Mouse (Mus musculus) heart, embryonic 14.5 days (tissue): ENCODE data around the gene Pnldc1. TPM values are rescaled to one million over a fixed set of nuclear protein-coding genes. Genes with fewer than 3 reads are reported as not detected.

Experiments
- ATAC-seq: fragments of 200-750 bp; cut with Nextera tagmentation; 2 replicates; pipeline ENCODE4 v1.8.0; 2017; ENCODE audit warnings: low read depth, moderate TSS enrichment; ENCODE audit not compliant: insufficient number of reproducible peaks, insufficient read depth, low FRiP score
- H3K27ac ChIP-seq, 2 experiments: fragments of 200-500 bp in 1 of 2; fragments of 300-500 bp in 1 of 2; sonication (generic) in 1 of 2; replicated peaks in 1 of 2; 2 replicates each; pipeline ENCODE4 v1.5.1; 2012 to 2014; ENCODE audit warnings: low read depth in 2 of 2, low read length in 2 of 2, control low read depth in 1 of 2, mild to moderate bottlenecking in 1 of 2, mixed read lengths in 1 of 2; ENCODE audit not compliant: control insufficient read depth in 1 of 2, insufficient read depth in 1 of 2
- H3K27me3 ChIP-seq: fragments of 300-500 bp; sonication (generic); 2 replicates; pipeline ENCODE4 v1.6.1; 2014; ENCODE audit warnings: mild to moderate bottlenecking, low read length, control low read depth; ENCODE audit not compliant: control insufficient read depth, insufficient read depth
- H3K36me3 ChIP-seq: fragments of 300-500 bp; sonication (generic); 2 replicates; pipeline ENCODE4 v1.6.1; 2014; ENCODE audit warnings: mild to moderate bottlenecking, control low read depth, low read length, mixed read lengths; ENCODE audit not compliant: control insufficient read depth, insufficient read depth
- H3K4me1 ChIP-seq, 2 experiments: fragments of 200-500 bp in 1 of 2; fragments of 300-500 bp in 1 of 2; sonication (generic) in 1 of 2; 2 replicates each; pipeline ENCODE4 v1.6.1; 2012 to 2014; ENCODE audit warnings: low read length in 2 of 2, control low read depth in 1 of 2, mixed read lengths in 1 of 2; ENCODE audit not compliant: control insufficient read depth in 2 of 2, insufficient read depth in 2 of 2
- H3K4me2 ChIP-seq: fragments of 300-500 bp; sonication (generic); 2 replicates; pipeline ENCODE4 v1.6.1; 2014; ENCODE audit warnings: mild to moderate bottlenecking, low read length
- H3K4me3 ChIP-seq, 2 experiments: fragments of 200-500 bp in 1 of 2; fragments of 300-500 bp in 1 of 2; sonication (generic) in 1 of 2; 2 replicates each; pipeline ENCODE4 v1.5.1; 2012 to 2014; ENCODE audit warnings: low read length in 2 of 2, mild to moderate bottlenecking in 2 of 2, control low read depth in 1 of 2, low read depth in 1 of 2, moderate library complexity in 1 of 2; ENCODE audit not compliant: control insufficient read depth in 1 of 2, insufficient read depth in 1 of 2
- H3K9ac ChIP-seq: fragments of 300-500 bp; sonication (generic); 2 replicates; pipeline ENCODE4 v1.6.1; 2014; ENCODE audit warnings: mild to moderate bottlenecking, low read length
- H3K9me3 ChIP-seq: fragments of 300-500 bp; sonication (generic); 2 replicates; pipeline ENCODE4 v1.6.1; 2016; ENCODE audit warnings: low read length, control low read depth; ENCODE audit not compliant: control insufficient read depth
- WGBS: fragments of 180-500 bp; shearing (Covaris S2); extraction: QIAGEN DNeasy Blood & Tissue Kit; methylation state at CpG from one replicate; pipeline ENCODE4 v1.1.7; 2014; 5-methylcytosine and 5-hydroxymethylcytosine counted together
- polyA plus RNA-seq: library from polyadenylated mRNA; unstranded; fragments of >200 nt; fragmentation: Nextera tagmentation; extraction: Ambion mirVana; gene quantifications from 2 replicates; pipeline ENCODE4 v1.2.1, GENCODE M21; 2014

Pnldc1 gene
- polyA plus RNA-seq, 1 experiment from 2014 or later: 1.6 TPM

DNA sequence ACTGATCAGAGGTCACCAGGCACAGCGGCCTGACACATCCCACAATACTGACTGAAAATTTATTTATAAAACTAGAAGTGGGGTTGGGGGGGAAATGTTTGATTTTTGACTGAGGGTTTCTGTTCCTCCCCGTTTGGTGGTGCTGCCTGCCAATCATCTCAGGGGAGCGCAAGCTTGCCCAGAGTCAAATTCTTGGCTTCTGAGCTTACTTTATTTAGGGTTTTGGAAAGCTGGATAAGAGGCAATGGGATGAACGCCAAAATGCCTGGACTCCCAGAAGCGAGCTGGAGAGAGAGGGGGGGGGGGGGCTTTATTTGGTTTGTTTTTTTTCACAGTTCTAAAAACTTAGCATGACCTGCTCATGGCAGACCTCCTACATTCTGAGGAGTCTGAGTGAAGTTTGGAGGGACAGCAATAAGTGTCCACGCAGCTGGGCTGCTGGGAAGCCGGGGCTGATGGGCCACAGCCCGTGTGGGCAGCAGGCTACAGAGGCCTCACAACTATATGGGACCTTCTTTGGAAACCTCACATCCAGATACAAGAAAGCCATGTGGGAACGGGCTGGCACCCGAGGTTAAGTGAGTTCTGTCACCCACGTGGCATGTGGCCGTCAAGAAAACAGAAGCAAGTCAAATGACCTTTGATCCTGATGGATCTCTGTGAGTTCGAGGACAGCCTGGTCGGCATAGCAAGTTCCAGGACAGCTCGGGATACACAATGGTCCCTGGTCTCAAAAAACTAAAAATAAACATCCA lies 22.8 kb downstream of the Pnldc1 start:
- Histone ChIP-seq H3K36me3 (peaks cover 7% of the 10 kb centered on the region), H3K9ac (no peak overlapping the region), H3K27me3 (no peaks in the 10 kb centered on the region), H3K4me1 (peaks cover 5 to 7% of the 10 kb centered on the region in 2 experiments; a peak in 2 of 4 replicates), H3K4me3 (no peak overlapping the region), H3K9me3 (no peaks in the 10 kb centered on the region), H3K27ac (peak overlapping the region; percentile 11 to 15; a peak in 1 of 4 replicates), H3K4me2 (no peak overlapping the region)
- ATAC-seq: no peak
- 59% methylated on average over 15 of the region's 15 CpGs for WGBS

DNA sequence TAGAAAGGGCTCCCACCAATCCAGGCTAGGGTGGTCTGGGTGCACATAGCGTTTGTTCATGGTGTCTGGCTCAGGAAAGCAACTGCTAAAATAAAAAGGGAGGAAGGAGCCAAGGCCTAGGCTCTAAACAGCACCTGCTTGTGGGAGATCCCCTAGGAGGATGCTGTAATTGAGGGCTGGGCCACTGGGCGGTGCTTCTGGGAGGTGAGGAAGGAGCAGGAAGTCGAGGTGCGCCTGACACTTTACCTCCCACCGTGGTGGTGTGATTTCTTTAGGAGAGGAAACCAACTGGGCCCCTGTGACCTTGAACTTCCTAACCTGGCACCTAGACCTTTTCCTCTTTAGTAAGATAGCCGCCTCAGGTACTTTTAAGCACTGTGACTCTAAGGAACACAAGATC lies 23.4 kb downstream of the Pnldc1 start:
- 54% methylated on average over 6 of the region's 6 CpGs for WGBS
- Histone ChIP-seq H3K27ac (no peak overlapping the region), H3K9me3 (no peaks in the 10 kb centered on the region), H3K4me2 (no peak overlapping the region), H3K36me3 (peaks cover 7% of the 10 kb centered on the region), H3K4me3 (no peak overlapping the region), H3K27me3 (no peaks in the 10 kb centered on the region), H3K9ac (no peak overlapping the region), H3K4me1 (peaks cover 5 to 7% of the 10 kb centered on the region in 2 experiments; a peak in 2 of 4 replicates)
- ATAC-seq: no peak

GRCm38 (mm10) chr17:12881216-12881615 lies 28.8 kb downstream of the Pnldc1 start:
- Histone ChIP-seq H3K9me3 (no peaks in the 10 kb centered on the region), H3K27me3 (no peaks in the 10 kb centered on the region), H3K27ac (no peak overlapping the region), H3K4me3 (no peak overlapping the region), H3K4me2 (no peak overlapping the region), H3K36me3 (no peaks in the 10 kb centered on the region), H3K9ac (no peak overlapping the region), H3K4me1 (peaks cover 0 to 2% of the 10 kb centered on the region in 2 experiments; a peak in 2 of 4 replicates)
- WGBS: 87% methylated on average over 1 of the region's 1 CpGs
- no peak for ATAC-seq

GRCm38 (mm10) chr17:12880178-12880577 lies 29.9 kb downstream of the Pnldc1 start:
- H3K9ac ChIP-seq: peak overlapping the region; percentile 62
- H3K4me1 ChIP-seq: peaks cover 0 to 2% of the 10 kb centered on the region in 2 experiments; a peak in 2 of 4 replicates
- no peaks in the 10 kb centered on the region for H3K9me3 ChIP-seq
- H3K27ac ChIP-seq: no peak overlapping the region
- H3K36me3 ChIP-seq: no peaks in the 10 kb centered on the region
- ATAC-seq: no peak
- WGBS: 2% methylated on average over 14 of the region's 14 CpGs
- no peaks in the 10 kb centered on the region for H3K27me3 ChIP-seq
- H3K4me2 ChIP-seq: peak overlapping the region; percentile 66
- H3K4me3 ChIP-seq: peak overlapping the region; percentile 19 to 29

DNA sequence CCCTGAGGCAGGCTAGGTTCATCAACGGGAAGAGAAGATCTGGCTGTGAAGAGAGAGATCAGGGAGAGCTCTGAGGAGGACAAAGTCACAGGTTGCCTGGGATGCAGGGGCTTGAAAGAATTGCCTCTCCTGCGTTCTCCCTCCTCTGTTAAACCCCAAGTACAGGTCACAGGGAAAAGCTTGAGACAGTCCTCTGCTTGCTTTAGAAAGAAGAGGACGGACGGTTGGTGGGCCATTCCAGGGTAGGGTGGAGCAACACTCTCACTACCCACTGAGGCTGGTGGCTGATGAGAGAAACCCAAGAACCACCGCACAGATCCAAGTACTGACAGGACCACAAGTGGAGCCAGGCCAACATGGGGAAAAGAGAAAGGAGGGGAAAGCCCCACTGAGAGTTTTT lies 34.3 kb downstream of the Pnldc1 start, which contains the start of gene Mrgprh:
Gene Mrgprh, plus strand, starts transcription at position 301 of the 400 bp plus-strand sequence.
- Histone ChIP-seq H3K36me3 (no peaks in the 10 kb centered on the region), H3K4me3 (no peak within 1 kb of the TSS), H3K4me1 (peaks cover 0 to 2% of the 10 kb centered on the region in 2 experiments; a peak in 1 of 4 replicates), H3K9me3 (no peaks in the 10 kb centered on the region), H3K27me3 (peaks cover 4% of the 10 kb centered on the region; the same call in 1 of the 2 replicates), H3K9ac (no peak within 1 kb of the TSS), H3K27ac (no peak within 1 kb of the TSS), H3K4me2 (no peak within 1 kb of the TSS)
- 76% methylated on average over 5 of the region's 5 CpGs for WGBS
- ATAC-seq: no peak

DNA sequence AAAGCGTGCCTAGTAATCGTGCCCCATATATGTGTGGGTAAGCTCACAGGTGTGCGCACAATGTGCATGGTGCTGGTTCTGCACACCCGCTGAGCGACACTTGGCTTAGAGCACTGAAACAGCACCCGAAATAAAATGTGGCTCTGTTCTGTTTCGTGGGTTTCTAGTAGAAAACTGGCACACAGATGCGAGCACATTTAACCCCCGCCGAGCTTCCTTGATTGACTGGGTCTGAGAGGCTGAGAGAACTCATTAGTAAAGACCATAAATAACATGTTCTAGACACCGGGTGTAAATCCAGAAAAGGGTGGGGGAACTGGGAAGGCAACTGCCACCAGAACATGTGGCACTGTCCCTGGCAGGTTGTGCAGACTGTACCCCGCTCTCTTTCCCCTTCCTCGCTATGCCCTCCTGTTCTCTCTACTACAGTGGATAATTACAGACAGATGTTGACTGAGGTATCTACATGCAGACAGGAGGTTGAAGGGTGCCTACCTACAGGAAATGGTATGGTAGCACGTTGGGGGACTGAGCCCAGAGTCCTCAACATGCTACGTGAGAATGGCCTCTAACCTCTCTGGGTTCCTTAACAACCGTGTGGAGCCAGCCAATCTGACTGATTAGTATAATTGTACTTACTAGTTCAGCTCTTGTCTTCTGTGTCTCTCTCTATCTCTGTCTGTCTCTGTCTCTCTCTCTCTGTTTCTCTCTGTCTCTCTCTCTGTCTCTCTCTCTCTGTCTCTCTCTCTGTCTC lies 37.6 kb downstream of the Pnldc1 start:
- Histone ChIP-seq H3K36me3 (no peaks in the 10 kb centered on the region), H3K4me2 (no peak overlapping the region), H3K4me3 (no peak overlapping the region), H3K9ac (no peak overlapping the region), H3K9me3 (no peaks in the 10 kb centered on the region), H3K27me3 (peaks cover 4% of the 10 kb centered on the region; the same call in 1 of the 2 replicates), H3K4me1 (peaks cover 3 to 9% of the 10 kb centered on the region in 2 experiments), H3K27ac (no peak overlapping the region)
- WGBS: 65% methylated on average over 16 of the region's 16 CpGs
- ATAC-seq: no peak; the same call in 1 of the 2 replicates

DNA sequence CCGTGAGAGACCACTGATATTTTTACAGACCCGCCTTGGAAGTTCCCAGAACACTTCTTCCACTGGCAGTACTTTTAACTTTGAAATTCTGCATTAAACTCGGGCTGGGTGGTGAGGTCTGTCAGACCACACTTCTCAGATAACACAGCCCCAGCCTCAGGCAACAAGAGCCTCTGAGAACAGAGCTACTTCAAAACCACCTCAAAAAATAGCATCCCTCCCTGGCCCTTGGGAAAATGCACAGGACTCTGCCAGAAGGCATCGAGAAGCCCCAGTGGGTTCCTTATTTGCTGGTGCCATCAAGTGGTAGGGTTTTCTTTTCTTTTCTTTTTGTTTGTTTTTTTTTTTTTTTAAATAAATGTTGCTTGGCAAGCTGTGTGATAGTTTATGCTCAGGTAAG lies 41.4 kb downstream of the Pnldc1 start:
- WGBS: 12% methylated on average over 4 of the region's 4 CpGs
- H3K4me1 ChIP-seq: peaks cover 6 to 16% of the 10 kb centered on the region in 2 experiments

More for the DNA sequence above, 41.4 kb downstream of the Pnldc1 start:
- Histone ChIP-seq H3K4me3 (no peak overlapping the region), H3K27ac (no peak overlapping the region), H3K4me2 (no peak overlapping the region), H3K27me3 (peaks cover 4% of the 10 kb centered on the region; the same call in 1 of the 2 replicates), H3K9ac (no peak overlapping the region), H3K36me3 (no peaks in the 10 kb centered on the region), H3K9me3 (no peaks in the 10 kb centered on the region)
- ATAC-seq: no peak
